Mouse (Mus musculus) thymus, postnatal 0 days (tissue): Measurements from ENCODE around the gene Zfand6. TPM values are rescaled to one million over a fixed set of nuclear protein-coding genes. Genes with fewer than 3 reads are reported as not detected.
A peak's percentile ranks its signal among the peaks of the same experiment; 100 is the strongest.

ENCODE experiments used
- DNase-seq: peaks from one replicate; pipeline ENCODE4 v3.0.0-alpha.2; 2015; ENCODE audit warnings: low spot score
- polyA plus RNA-seq: library from polyadenylated mRNA; unstranded; fragments of >200 nt; fragmentation: Nextera tagmentation; extraction: Ambion mirVana; gene quantifications from 2 replicates; pipeline ENCODE4 v1.2.1, GENCODE M21; 2015

Zfand6 gene
- polyA plus RNA-seq, 1 experiment from 2014 or later, result 166 TPM

GRCm38 (mm10) chr7:84651303-84651986, 38.3 kb downstream of the Zfand6 start:
- no peak for DNase-seq

DNA sequence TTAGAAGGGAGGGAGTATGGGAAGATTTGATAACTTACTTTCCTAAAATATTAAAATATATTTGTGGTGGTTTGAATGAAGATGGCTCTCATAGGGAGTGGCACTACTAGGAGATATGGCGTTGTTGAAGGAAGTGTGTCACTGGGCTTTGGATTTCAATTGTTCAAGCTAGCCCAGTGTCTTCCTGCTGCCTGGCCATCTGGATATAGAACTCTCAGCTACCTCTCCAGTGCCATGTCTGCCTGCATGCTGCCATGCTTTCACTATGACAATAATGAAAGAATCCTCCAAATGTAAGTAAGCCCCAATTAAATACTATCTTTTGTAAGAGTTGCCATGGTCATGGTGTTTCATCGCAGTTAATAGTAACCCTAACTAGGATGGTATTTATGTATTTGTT, 40.7 kb downstream of the Zfand6 start:
- DNase-seq, result no peak

GRCm38 (mm10) chr7:84646256-84646655, 43.5 kb downstream of the Zfand6 start:
- DNase-seq, result no peak

- no peak for DNase-seq
These were observed 46.3 kb downstream of the Zfand6 start for GRCm38 (mm10) chr7:84643270-84643998.

- no peak for DNase-seq
These were observed 47.4 kb downstream of the Zfand6 start for GRCm38 (mm10) chr7:84642159-84642928.

DNA sequence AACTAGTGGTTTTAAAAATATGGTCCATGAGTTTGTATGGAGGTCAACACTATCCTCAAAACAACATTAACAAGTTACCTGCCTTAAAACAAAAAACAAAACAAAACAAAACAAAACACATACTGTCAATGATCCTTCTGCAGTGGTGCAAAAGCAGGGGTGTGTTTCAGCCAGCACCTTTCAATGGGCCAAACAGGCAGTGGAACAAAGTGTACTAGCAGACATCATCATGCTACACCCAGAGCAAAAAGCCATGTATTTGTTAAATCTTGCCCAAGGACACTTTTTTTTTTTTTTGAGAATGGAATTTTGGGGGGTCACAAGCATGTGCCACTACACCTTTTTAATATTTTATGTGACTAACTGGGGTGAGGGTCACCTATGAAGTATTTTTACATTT, 52.8 kb downstream of the Zfand6 start:
- no peak for DNase-seq

GRCm38 (mm10) chr7:84631878-84632277, 57.9 kb downstream of the Zfand6 start:
- no peak for DNase-seq

DNA sequence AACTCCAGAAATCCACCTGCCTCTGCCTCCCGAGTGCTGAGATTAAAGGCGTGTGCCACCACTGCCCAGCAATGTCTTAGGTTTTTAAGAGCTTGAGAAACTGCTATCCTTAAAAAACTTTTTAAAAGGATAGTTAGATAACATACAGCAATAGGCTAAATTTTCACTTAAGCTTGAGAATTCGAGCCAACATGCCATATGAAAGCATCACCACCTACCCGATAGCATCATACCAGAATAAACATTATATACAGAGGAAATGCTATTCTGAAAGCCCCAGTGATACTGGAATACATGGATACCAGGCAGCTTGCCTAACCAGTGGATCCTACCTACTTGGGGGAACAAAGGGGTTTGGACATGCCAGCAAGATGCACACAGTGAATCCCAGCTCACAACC, 66.0 kb downstream of the Zfand6 start:
- no peak for DNase-seq

GRCm38 (mm10) chr7:84620956-84621355, 68.8 kb downstream of the Zfand6 start:
- no peak for DNase-seq

- DNase-seq, result no peak
These were observed 70.8 kb downstream of the Zfand6 start for GRCm38 (mm10) chr7:84618951-84619350.

DNA sequence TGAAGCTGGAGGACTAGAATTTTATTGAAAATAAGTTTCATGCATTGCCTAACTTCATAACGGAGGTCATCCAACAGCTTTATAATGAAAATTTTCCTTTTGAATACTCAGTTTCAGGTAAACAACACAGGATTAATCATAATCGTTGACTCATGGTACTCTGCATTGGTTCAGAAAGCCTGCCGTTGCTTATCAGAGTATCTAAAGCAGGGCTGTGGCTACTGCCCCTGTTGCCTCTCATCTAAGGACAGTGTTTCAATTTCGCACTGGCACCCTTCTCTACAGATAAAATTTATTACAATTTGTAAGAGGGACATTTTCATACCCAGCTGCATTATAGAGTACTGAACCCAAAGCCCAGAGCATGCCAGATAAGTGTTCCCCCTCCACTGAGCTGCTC, 77.3 kb downstream of the Zfand6 start:
- DNase-seq, result no peak

GRCm38 (mm10) chr7:84611609-84612008, 78.2 kb downstream of the Zfand6 start:
- DNase-seq, result no peak

GRCm38 (mm10) chr7:84606293-84606749, 83.4 kb downstream of the Zfand6 start, which contains the start of gene Fah:
Fah (minus strand) TSS chr7:84606722.
- DNase-seq, result peak; percentile 7

- peak; percentile 9 for DNase-seq
These were observed 84.0 kb downstream of the Zfand6 start for GRCm38 (mm10) chr7:84605704-84606292.

DNA sequence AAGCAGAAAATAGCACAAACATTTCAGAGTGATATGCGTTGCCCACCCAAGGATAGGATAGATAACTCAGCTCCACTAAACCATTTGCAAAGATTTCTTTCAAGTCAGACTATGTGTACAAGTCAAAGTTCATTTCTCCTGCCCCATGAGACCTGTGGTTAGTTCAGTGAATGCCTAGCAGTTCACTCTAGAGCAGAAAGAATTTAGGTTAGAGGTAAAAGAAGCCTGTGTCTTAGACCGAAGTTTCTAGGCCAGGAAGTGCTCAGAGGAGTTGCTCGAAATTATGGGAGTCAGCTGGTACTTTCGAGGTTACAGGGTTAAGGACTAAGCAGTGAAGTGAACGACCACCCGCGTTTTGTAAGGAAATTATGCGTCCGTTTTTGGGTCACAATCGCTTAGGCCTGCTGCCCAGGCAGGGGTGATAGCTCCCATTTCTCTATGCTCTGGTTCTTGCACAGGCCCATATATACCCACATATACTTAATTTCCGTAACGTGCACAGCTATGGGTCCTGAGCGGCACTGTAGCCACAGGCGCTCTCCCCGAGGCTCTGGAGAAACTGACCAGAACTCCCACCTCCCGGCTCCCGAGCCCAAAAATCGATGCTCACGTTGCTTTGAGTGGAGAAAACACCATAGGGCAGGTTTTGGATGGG, 84.6 kb downstream of the Zfand6 start:
- DNase-seq, result peak; percentile 17

GRCm38 (mm10) chr7:84604501-84604900, 85.3 kb downstream of the Zfand6 start:
- DNase-seq, result no peak

- DNase-seq, result no peak
These were observed 88.4 kb downstream of the Zfand6 start for GRCm38 (mm10) chr7:84601331-84601730.

DNA sequence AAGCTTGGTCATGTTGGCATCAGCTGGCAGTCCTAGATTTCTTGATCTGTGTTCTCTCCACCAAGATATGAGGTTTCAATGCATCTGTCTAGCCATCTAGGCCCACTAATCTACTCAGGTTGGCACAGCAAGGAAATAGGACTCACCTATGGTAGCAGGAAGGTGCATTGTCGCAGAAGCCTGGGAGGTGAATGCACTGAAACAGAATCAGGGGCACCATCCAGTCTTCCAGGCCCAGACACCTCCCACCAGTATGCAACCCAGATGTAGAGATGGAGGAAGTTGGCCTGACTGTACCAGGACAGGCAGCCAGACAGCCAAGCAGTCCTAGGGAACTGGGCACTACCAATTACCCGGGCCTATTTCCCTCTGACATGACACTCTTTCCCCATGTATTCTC, 89.1 kb downstream of the Zfand6 start:
- DNase-seq, result no peak

- DNase-seq, result no peak
These were observed 93.1 kb downstream of the Zfand6 start for GRCm38 (mm10) chr7:84596633-84597032.

GRCm38 (mm10) chr7:84596002-84596401, 93.8 kb downstream of the Zfand6 start:
- no peak for DNase-seq

DNA sequence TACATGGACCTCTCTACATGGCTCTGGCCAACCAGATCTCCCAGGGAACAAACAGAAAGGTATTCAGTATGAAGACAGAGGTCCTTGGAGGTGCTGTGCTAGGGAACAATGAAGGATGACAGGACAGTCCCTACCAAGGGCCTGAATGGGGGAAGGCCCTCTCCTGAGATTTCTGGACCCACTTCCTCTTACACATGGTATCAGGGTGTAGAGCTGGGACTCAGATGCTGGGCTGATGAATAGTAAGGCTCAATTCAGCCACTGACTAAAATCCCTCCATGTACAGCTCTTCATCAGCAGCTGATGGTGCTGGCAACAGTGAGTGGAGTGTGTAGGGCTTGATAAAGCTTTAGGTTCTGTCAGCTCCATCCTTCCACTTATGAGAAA, 94.8 kb downstream of the Zfand6 start:
- no peak for DNase-seq
